Mouse (Mus musculus): ENCODE measurements around the gene Traip. TPM values are rescaled to one million over a fixed set of nuclear protein-coding genes. Genes with fewer than 3 reads are reported as not detected.

The Traip gene
- polyA plus RNA-seq, 1 experiment from 2014 or later: 41.7 TPM

DNA sequence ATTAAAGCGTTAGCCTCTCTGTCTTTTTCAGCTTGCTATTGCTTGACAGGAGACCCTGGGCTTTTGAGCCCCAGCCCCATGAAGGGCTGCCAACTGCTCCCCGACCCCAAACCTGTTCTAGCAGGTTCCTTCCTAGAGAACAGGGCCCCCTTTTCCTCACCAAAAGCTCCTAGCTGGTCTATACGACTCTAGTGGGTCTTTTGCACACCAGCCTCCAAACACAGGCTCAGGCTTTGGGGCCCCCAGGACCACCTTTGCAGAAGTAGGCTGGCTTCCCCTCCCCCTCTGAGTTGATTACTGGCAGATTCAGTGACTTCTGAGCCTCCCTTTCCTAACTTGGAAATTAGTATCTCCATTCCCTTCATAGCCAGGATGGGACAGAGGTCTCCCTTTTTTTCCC is 13.1 kb upstream of the Traip start:
- no peak for DNase-seq (ENCODE audit: low spot score)
- Histone ChIP-seq H3K27ac (replicated peaks) (peak overlapping the region; percentile 89), H3K27me3 (ENCODE audit: low read depth, poor library complexity, severe bottlenecking) (peaks cover 38% of the 10 kb centered on the region), H3K36me3 (no peaks in the 10 kb centered on the region), H3K4me1 (peaks cover 45% of the 10 kb centered on the region), H3K4me3 (peak overlapping the region; percentile 75), H3K9me3 (replicated peaks) (no peaks in the 10 kb centered on the region)
- WGBS: 9% methylated on average over 3 of the region's 3 CpGs

DNA sequence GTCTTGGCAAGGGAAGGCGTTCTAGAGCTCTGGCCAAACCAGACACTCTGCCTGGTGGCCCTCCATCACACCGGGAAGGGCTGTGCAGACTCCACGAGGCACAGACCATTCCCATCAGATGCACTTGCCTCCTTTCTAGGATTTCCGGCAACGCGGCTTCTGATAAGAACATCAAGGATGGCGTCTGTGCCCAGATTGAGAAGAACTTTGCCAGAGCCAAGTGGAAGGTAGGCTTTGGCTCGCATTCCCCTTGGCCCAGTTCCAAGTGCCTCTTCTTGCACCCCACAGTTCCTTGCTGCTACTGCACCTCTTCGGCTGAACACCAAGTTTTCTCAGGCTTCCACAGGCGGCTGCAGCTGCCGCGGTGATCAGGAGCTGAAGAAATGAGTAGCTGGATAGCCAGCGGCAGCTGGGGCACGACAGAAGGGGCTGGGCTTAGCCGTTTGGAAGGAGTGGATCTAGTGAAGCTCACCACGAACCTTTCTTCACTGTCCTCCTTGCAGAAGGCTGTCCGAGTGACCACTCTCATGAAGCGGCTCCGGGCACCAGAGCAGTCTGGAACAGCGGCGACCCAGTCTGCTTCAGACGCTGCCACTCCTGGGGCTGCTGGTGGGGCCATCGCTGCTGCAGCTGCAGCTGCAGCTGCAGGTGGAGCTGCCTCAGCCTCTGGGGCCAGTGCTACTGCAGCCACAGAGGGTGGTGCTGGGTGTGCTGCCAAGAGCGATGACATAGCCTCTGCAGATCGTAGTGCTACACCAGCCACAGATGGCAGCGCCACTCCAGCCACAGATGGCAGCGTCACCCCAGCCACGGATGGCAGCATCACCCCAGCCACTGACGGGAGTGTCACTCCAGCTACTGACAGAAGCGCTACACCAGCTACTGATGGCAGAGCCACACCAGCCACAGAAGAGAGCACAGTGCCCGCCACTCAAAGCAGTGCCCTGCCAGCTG is 2.4 kb upstream of the Traip start:
- Histone ChIP-seq H3K4me3 (no peak overlapping the region), H3K27ac (replicated peaks) (no peak overlapping the region), H3K27me3 (ENCODE audit: low read depth, poor library complexity, severe bottlenecking) (no peaks in the 10 kb centered on the region), H3K9me3 (replicated peaks) (no peaks in the 10 kb centered on the region), H3K36me3 (peaks cover 32% of the 10 kb centered on the region), H3K4me1 (peaks cover 24% of the 10 kb centered on the region)
- 92% methylated on average over 31 of the region's 31 CpGs for WGBS
- no peak for DNase-seq (ENCODE audit: low spot score)

DNA sequence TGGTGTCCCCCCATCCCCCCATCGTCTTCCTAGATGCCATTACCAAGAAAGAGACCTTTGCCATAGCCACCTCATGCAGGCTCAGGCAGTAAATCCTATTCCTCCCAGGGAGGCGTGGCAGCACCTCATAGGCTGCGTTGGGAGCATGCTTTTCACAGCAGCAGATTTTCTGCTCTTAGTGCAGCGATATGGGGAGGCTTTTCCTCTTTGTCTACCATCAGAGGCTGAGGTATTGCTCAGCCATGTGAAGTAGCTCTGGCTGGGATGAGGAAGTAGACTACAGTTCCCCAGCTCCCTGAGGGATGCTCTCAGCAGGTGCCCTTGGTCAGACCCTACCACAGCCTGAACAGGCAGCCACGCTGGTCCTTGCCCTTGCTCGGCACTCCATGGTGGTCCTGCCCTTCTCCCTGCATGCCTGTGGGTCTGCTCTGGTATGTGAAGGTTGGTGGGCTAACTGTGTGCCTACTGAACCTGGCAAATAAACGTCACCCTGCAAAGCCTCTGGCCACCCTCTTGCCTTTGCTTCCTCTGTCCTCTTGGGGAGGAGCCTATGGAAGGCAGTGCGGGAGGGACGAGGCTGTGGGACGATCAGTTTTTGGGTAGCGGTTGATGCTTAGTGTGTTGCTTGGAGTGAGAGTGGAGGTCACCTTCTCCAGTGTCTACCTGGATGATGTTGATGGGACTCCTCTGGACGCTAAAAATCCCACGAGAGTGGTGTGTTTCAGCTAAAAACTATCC is 583 bp upstream of the Traip start:
- Histone ChIP-seq H3K27me3 (ENCODE audit: low read depth, poor library complexity, severe bottlenecking) (no peaks in the 10 kb centered on the region), H3K9me3 (replicated peaks) (no peaks in the 10 kb centered on the region), H3K4me3 (no peak overlapping the region), H3K4me1 (peaks cover 28% of the 10 kb centered on the region), H3K36me3 (peaks cover 32% of the 10 kb centered on the region), H3K27ac (replicated peaks) (no peak overlapping the region; the same call in 1 of the 2 replicates)
- no peak for DNase-seq (ENCODE audit: low spot score)
- WGBS: 81% methylated on average over 13 of the region's 13 CpGs

DNA sequence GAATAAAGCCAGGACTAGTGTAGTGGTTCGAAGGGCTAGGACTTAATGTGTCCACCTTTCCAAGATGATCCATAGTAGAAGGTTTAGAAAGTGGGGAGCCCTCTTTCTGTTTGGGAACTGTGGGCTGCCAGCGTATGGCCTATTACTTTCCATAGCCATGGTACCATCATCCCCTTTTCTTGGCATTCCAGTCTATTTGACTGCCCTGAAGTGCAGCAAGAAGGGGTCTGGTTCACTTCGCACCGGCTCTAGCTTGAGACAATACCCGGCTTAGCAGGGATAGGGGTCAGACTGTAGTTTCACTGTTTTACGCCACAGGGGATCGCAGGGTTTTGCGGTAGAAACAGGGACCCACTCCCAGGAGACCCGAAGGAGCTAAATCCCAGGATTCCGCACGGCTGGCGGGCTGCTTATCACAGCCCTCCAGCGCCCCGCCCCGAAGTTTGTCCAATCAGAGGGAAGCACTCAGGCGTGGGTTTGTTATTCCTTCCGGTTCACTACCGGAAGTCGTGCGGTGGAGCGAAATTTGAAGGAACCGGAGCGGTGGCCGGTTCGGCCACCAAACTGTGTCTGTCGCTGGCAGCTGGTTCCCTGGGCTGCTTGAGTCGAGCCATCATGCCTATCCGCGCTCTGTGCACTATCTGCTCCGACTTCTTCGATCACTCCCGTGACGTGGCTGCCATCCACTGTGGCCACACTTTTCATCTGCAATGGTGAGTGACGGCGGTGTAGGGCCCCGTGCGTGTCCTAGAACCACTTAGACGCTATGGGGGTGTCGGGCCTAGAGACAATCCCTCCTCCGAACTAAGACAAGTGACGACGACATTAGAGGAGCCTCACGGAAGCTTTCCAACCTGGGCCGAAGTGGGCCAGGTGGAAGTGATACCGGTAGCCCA is 772 bp downstream of the Traip start:
- Histone ChIP-seq H3K4me1 (peaks cover 28% of the 10 kb centered on the region), H3K4me3 (peak overlapping the region; percentile 91), H3K36me3 (peaks cover 33% of the 10 kb centered on the region), H3K27ac (replicated peaks) (peak overlapping the region; percentile 91), H3K9me3 (replicated peaks) (no peaks in the 10 kb centered on the region), H3K27me3 (ENCODE audit: low read depth, poor library complexity, severe bottlenecking) (no peaks in the 10 kb centered on the region)
- WGBS: 12% methylated on average over 45 of the region's 45 CpGs
- peak; percentile 92 for DNase-seq (ENCODE audit: low spot score)

DNA sequence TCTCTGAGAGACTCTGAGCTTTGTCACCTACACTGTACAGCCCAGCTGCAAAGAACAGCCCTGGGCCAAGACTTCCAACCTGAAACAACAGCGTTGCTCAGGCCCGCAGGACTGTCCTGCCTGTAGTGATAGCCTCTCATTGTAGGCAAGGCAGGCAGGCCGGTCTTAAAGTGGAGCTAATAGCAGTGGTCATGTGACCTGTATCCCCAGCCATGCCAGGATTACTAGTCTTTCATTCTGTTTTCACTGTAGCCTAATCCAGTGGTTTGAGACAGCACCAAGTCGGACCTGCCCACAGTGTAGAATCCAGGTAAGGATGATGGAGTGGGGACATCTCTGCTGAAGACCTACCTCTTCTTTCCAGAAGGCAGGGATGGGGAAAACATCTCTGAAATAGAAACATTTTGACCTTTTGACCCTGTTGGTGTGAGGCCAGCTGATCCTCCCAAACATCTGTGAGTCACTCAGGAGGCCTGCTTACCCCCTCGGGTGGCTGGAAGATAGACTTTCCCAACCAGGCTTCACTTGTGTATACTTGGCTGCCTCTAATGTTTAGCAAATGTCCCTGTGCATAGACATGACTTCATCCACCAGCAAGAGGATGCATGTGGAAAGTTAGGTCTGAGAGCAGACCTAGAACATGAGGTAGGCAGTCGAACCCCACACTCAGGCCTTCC is 5.8 kb downstream of the Traip start:
- 85% methylated on average over 6 of the region's 6 CpGs for WGBS
- no peak for DNase-seq (ENCODE audit: low spot score)
- Histone ChIP-seq H3K36me3 (peaks cover 54% of the 10 kb centered on the region), H3K9me3 (replicated peaks) (no peaks in the 10 kb centered on the region), H3K4me1 (peaks cover 46% of the 10 kb centered on the region), H3K27ac (replicated peaks) (no peak overlapping the region), H3K4me3 (no peak overlapping the region), H3K27me3 (ENCODE audit: low read depth, poor library complexity, severe bottlenecking) (no peaks in the 10 kb centered on the region)

DNA sequence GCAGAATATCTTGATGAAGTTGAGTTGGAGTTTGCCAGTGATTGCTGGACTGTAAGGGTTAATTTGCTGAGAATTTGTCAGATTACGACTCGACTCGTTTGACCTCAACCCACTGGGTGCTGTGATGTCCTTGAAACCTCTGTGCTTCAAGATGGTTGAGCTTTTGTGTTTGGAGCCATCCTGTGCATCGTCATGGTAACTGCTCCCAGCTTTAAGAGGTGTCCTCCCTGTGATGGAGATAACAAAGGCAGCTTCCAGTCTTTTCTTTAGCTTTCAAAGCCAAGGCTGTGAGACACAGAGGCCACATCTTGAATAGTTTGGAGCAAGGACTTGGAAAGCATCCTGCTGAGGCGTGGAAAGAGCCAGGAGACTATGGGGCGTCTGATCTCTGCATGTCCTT is 7.2 kb downstream of the Traip start:
- WGBS: 31% methylated on average over 6 of the region's 6 CpGs
- H3K27me3 ChIP-seq (ENCODE audit: low read depth, poor library complexity, severe bottlenecking): no peaks in the 10 kb centered on the region
- H3K36me3 ChIP-seq: peaks cover 68% of the 10 kb centered on the region
- H3K9me3 ChIP-seq (replicated peaks): no peaks in the 10 kb centered on the region
- no peak overlapping the region for H3K4me3 ChIP-seq
- peaks cover 48% of the 10 kb centered on the region for H3K4me1 ChIP-seq
- DNase-seq (ENCODE audit: low spot score): no peak
- H3K27ac ChIP-seq (replicated peaks): peak overlapping the region; percentile 28; the same call in 1 of the 2 replicates

DNA sequence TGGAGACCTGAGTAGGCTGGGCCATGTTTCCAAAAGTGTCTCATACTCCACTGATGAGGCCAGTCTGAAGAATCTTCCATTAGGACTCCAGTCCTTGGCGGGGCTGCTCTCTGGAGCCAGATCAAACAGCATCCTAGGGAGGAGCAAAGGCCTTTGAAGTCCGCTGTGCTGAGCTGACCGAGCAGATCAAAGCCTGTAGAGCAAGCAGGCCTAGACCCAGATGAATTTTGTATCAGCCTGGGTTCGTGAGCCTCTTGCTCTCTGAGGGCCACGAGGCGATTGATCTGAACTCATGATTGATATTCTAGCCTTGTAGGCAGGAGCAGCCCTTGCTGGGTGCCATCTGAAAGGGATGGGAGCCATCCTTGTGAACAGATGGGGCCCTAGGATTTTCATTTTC is 10.0 kb downstream of the Traip start:
- H3K36me3 ChIP-seq: peaks cover 94% of the 10 kb centered on the region
- no peaks in the 10 kb centered on the region for H3K27me3 ChIP-seq (ENCODE audit: low read depth, poor library complexity, severe bottlenecking)
- H3K4me1 ChIP-seq: peaks cover 41% of the 10 kb centered on the region
- no peak overlapping the region for H3K4me3 ChIP-seq
- no peaks in the 10 kb centered on the region for H3K9me3 ChIP-seq (replicated peaks)
- WGBS: 66% methylated on average over 6 of the region's 6 CpGs
- H3K27ac ChIP-seq (replicated peaks): no peak overlapping the region
- no peak for DNase-seq (ENCODE audit: low spot score)

DNA sequence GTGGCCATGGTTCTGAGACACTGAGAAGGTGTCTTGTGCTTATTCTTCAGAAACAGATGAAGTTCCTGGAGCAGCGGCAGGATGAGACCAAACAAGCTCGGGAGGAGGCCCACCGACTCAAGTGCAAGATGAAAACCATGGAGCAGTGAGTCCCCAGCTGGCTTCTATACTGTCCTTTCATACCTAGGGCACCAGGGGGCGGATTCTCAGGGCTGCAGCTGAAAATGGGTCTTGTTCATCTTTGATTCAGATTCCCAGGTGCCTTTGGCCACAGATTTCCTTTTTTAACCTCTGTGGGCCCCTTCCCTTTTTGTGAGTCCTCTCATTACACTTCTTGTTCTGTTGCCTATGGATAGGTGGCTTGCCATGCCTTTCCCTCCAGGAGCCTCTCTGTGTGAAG is 11.0 kb downstream of the Traip start:
- Histone ChIP-seq H3K36me3 (peaks cover 99% of the 10 kb centered on the region), H3K4me1 (peaks cover 41% of the 10 kb centered on the region), H3K27me3 (ENCODE audit: low read depth, poor library complexity, severe bottlenecking) (no peaks in the 10 kb centered on the region), H3K4me3 (no peak overlapping the region), H3K9me3 (replicated peaks) (no peaks in the 10 kb centered on the region), H3K27ac (replicated peaks) (no peak overlapping the region)
- DNase-seq (ENCODE audit: low spot score): no peak
- WGBS: 81% methylated on average over 4 of the region's 4 CpGs

DNA sequence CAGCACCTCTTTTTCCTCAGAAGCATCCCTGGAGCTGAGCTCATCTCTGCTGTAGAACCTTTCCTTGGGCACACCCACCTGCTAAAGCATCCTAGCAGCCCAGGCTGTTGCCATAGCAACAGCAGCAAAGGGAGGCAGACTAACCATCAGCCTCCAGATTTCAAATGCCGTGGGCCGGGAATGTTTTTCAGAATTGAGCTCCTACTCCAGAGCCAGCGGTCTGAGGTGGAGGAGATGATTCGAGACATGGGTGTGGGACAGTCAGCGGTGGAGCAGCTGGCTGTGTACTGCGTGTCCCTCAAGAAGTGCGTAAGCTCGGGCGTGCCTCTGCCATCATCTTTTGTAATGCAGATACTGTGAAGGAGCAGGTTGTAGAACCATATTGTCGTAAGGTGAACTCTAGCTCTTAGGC is 11.4 kb downstream of the Traip start:
- no peak for DNase-seq (ENCODE audit: low spot score)
- H3K27ac ChIP-seq (replicated peaks): no peak overlapping the region

DNA sequence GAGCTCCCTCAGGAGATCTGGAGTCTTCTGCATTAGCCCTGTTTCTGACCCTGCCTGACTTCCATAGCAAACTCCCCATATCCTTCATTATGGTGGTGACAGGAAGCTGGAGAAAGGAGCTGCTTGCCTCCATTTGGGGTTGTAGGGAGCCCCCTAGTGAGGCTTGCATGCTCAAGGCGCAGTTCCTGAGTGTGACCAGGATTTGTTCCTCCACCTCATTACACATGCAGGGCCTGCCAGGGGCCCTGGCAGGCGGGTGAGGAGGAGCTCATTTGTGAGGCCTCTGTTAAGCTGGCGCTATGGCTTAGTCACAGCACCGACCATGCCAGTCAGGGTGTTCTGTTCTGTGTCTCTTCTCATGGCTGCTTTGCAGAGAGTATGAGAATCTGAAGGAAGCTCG is 11.9 kb downstream of the Traip start:
- Histone ChIP-seq H3K27me3 (ENCODE audit: low read depth, poor library complexity, severe bottlenecking) (no peaks in the 10 kb centered on the region), H3K4me1 (peaks cover 36% of the 10 kb centered on the region), H3K27ac (replicated peaks) (no peak overlapping the region), H3K36me3 (peaks cover 99% of the 10 kb centered on the region), H3K9me3 (replicated peaks) (no peaks in the 10 kb centered on the region), H3K4me3 (no peak overlapping the region)
- DNase-seq (ENCODE audit: low spot score): no peak
- 62% methylated on average over 5 of the region's 5 CpGs for WGBS

More for the DNA sequence above, 11.4 kb downstream of the Traip start:
- Histone ChIP-seq H3K27me3 (ENCODE audit: low read depth, poor library complexity, severe bottlenecking) (no peaks in the 10 kb centered on the region), H3K4me1 (peaks cover 41% of the 10 kb centered on the region), H3K4me3 (no peak overlapping the region), H3K36me3 (peaks cover 99% of the 10 kb centered on the region), H3K9me3 (replicated peaks) (no peaks in the 10 kb centered on the region)
- WGBS: 84% methylated on average over 10 of the region's 10 CpGs

DNA sequence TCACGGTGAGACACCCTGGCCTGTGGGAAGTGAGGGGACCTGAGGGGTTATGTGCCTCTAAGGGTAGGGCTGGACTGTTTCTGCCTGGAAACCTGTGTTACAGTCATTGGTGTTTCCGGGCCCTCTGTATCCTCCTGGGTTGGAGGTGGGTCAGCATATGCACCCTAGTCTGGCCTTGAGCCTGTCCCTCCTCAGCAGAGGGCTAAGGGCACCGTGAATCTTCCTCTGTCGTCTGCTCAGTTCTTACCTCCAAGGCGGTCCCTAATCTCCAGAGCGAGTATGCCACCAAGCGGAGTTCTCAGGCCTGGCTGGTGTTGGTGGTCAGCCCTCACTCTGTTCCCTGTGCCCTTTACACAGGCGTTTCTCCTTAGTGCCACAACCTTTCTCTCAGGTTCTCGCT is 13.0 kb downstream of the Traip start:
- H3K4me3 ChIP-seq: no peak overlapping the region
- no peaks in the 10 kb centered on the region for H3K27me3 ChIP-seq (ENCODE audit: low read depth, poor library complexity, severe bottlenecking)
- H3K27ac ChIP-seq (replicated peaks): no peak overlapping the region
- H3K9me3 ChIP-seq (replicated peaks): no peaks in the 10 kb centered on the region
- DNase-seq (ENCODE audit: low spot score): no peak
- 93% methylated on average over 9 of the region's 9 CpGs for WGBS
- H3K36me3 ChIP-seq: peaks cover 96% of the 10 kb centered on the region
- H3K4me1 ChIP-seq: peaks cover 26% of the 10 kb centered on the region

DNA sequence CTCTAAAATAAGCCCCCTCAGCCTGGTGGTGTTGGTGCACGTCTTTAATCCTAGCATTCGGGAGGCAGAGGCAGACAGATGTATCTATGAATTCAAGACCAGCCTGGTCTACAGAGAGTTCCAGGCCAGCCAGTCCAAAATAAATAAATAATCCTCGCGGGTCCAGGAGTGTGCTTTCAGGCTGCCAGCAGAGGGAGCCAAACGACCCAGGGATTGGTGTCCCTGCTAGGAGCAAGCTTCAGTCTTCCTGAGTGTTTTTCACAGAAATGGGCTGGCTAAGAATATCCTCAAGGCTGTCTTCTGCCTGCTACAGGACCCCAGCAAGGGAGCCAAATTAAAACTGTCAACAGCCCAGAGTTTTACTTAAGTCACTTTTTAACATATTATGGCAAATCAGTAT is 13.8 kb downstream of the Traip start:
- H3K27ac ChIP-seq (replicated peaks): no peak overlapping the region
- no peak overlapping the region for H3K4me3 ChIP-seq
- H3K36me3 ChIP-seq: peaks cover 95% of the 10 kb centered on the region
- H3K27me3 ChIP-seq (ENCODE audit: low read depth, poor library complexity, severe bottlenecking): no peaks in the 10 kb centered on the region
- peaks cover 24% of the 10 kb centered on the region for H3K4me1 ChIP-seq
- no peaks in the 10 kb centered on the region for H3K9me3 ChIP-seq (replicated peaks)
- peak; percentile 79 for DNase-seq (ENCODE audit: low spot score)
- 20% methylated on average over 5 of the region's 5 CpGs for WGBS
